Mouse (Mus musculus) brain, embryonic 14.5 days (tissue): ENCODE data around the gene Cacnb3.

Experiments used
- CTCF ChIP-seq: fragments of 200-500 bp; IDR thresholded peaks from 2 replicates; pipeline ENCODE4 v1.5.1; 2012; ENCODE audit warnings: inconsistent platforms, mild to moderate bottlenecking, moderate library complexity, borderline replicate concordance; ENCODE audit not compliant: insufficient read depth, insufficient read length; ENCODE audit errors: extremely low read depth
- POLR2A ChIP-seq: fragments of 200-500 bp; IDR thresholded peaks from 2 replicates; pipeline ENCODE4 v1.6.1; 2012; ENCODE audit warnings: mild to moderate bottlenecking, inconsistent platforms, borderline replicate concordance; ENCODE audit not compliant: poor library complexity, insufficient read depth, insufficient read length, severe bottlenecking; ENCODE audit errors: extremely low read depth

DNA sequence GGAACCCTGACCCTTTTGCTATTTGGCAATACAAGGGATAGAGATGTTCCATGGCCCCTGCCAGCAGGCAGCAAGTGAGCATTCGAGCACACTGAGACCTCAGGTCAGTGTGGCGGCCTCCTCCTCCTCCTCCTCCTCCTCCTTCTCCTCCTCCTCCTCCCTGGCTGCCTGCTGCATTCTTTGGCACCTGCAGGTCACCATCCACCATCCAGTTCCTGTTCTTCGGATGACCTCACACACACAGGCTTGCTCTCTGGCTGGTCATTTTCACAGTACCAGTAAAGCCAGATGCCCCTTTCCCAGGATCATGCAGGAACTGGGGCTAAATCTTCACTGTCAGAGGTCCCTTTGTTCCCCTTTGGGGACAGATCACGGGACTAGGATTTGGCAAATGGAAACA lies 39.2 kb upstream of the Cacnb3 start:
- TF ChIP-seq POLR2A = no peak
- TF ChIP-seq CTCF = no peak
